Mouse (Mus musculus) forelimb bud, embryonic 11.5 days (tissue): ENCODE measurements around the gene 1600012H06Rik.
"Not testable (repeated sequence)": the region's sequence is repeated elsewhere in the genome, so short reads cannot be mapped to it uniquely, and the experiment has no call there.

Experiments used
- DNase-seq: peaks from one replicate; pipeline ENCODE4 v3.0.0-alpha.2; 2012; ENCODE audit warnings: low read depth, low spot score

The 1600012H06Rik gene

DNA sequence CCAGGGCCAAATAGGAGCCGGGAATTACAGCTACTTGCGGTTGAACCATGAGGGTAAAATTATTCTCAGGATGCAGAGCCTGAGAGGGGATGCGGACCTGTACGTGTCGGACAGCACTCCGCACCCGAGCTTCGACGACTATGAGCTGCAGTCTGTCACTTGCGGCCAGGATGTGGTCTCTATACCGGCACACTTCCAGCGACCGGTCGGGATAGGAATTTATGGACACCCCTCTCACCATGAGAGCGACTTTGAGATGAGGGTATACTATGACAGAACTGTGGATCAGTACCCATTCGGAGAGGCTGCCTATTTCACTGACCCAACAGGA, 710 bp downstream of the 1600012H06Rik start:
- no peak for DNase-seq

DNA sequence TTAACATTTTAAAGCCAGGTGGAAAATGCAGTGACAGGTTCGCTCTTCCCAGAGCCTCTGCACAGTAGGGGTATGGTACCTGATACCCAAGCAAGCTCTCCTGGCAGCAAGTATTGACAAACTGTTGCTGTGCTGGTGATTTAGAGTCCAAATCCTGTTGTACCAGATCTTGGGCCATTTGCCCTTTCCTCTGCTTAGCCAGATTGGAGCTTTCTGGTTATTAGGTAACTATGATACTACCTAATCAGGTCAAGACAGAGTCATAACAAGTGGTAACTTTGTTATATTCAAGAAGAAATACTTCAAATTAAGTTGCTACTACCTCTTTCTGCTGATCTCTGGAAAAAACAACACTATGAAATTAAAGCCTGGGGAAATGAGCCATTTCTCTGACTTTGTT, 1.6 kb downstream of the 1600012H06Rik start:
- DNase-seq = no peak

DNA sequence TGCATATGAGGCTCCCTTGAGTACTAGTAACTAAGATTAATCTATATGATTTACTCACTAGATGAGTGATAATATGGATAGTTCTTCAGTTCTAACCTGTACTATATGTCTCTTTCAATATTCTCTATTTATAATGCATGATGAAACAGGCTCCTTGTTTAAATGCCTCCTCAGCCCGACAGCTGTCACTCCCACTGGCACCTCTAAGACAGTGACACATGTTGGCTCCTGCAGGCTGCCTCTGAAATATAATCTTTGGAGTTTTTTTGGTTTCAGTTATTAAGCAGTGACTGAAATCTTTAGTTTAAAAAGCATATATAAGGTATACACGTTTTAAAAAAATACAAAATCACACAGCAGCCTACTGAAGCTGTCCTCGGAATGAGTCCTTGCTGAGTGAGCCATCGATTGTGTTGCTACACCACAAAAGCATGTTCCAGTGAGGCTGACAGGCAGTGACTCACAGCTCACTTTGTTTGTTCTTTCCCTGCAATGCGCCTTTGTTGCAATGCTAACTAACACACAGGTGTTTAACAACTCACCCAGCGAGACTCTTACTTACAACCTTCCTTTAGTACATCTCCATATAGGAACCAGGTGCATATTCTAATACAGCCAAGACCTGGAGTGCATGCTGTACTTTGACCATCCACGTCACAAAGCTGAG, 6.3 kb downstream of the 1600012H06Rik start:
- no peak for DNase-seq

DNA sequence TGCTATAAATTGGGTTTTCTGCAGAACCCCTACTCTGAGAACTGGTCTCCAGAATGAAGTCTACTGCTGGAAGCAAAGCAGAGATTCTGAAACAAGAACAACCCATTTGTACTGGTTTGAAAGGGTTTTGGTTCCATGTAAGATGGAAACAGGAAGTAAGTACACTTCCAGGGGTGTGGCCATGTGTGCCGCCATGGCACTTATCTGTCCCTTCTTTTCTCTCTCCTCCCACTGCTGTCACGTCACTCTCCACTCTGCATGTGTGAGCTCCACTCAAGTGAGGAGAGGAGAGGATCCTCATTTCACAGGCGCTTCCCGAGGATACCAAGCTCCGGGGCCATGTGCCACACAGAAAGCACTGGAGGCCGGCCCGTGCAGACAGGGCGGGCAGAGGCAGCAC, 10.5 kb downstream of the 1600012H06Rik start:
- no peak for DNase-seq

DNA sequence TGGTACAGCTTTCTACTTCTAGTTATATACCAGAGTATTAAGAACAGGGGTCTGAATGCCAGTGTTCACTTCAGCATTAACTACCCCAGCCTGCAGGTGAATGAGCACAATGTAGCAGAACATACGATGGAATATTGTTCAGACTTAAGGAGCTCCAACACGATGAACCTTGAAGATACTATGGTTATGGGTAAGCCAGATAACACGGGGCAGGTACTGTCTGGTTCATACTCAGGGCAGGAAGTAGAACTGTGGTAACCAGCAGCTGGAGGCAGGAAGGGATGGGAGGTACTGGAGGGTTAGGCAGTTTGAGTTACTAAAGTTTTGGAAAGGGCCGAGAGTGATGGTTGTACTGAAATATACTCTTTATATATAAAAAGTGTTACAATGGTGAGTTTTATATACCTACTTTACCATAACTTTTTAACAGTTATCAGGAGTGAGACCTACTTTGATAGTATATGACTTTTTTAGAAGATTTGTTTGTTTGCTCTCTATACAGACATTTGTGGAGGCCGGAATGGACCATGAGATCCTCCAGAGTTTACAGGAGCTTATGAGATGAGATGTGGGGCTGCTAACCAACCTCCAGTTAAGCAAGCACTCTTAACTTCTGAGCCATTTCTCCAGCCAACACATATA, 15.8 kb downstream of the 1600012H06Rik start:
- DNase-seq = no peak

DNA sequence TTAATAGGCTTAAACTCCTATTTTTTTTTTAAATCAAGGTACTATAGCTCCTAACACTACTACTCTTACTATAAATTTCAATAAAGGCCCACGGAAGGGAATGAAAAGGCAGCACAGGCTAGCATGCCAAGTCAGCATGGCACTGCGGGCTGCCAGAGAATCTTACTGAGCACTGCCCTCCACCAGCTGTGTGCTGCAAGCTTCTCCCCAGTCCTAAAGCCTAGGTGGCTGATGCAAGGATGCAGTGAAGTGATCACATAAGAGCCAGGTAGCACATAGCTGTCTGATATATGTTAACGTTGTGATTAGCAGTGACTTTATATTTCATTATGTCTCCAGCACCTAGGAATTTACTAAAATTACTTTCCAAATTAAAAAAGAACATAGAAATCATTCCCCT, 17.0 kb downstream of the 1600012H06Rik start:
- DNase-seq = no peak

DNA sequence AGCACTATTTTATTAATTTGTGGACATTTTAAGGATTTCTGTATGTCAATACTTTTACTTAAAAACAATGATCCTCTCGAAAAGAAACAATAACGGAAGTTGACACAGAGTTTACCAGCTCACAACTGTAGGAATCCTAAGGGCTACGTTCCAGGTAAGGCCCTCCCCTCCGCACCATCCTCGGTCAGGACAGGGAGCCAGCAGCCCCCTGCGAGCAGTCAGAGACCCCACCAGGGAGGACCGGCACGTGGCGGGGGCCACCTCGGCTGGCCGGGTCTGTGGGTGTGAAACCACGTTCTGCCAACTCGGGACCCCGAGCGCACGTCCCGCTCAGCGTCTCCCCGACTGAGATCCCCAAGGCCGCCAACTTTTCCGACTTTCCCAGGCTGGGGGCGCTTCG, 17.5 kb downstream of the 1600012H06Rik start:
- DNase-seq = no peak

DNA sequence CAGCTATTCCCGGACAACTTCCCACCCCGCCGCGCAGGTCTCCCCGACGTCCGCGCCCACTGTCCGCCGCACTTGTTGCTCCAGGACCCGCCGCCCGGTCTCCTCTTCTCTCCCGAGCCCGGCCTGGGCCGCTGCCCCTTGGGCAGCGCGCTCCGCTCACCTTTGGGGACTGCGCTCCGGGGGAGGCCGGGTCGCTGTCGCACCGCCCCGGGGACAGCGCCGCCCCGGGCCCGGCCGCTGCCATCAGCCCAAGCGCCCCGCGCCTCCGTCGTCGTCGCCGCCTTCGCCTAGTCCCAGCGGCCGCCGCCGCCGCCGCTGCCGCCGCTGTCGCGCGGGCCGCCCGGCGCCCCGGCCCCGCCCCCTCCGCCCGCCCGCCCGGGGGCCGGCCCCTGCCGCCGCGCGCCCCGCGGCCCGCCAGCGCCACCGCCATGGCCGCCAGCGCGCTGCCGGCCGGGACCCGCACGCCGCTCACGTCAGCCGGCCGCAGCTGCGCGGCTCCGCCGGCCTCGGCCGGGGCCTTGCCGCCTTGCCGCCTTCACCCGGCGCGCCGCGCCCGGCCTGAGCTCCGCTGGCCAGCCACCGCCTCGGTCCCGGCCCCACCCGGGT, 18.1 kb downstream of the 1600012H06Rik start, which contains the start of gene Phf10:
TSS of gene Phf10 (minus strand) at position 323 of the 606 bp plus-strand sequence.
- not testable (repeated sequence) for DNase-seq

DNA sequence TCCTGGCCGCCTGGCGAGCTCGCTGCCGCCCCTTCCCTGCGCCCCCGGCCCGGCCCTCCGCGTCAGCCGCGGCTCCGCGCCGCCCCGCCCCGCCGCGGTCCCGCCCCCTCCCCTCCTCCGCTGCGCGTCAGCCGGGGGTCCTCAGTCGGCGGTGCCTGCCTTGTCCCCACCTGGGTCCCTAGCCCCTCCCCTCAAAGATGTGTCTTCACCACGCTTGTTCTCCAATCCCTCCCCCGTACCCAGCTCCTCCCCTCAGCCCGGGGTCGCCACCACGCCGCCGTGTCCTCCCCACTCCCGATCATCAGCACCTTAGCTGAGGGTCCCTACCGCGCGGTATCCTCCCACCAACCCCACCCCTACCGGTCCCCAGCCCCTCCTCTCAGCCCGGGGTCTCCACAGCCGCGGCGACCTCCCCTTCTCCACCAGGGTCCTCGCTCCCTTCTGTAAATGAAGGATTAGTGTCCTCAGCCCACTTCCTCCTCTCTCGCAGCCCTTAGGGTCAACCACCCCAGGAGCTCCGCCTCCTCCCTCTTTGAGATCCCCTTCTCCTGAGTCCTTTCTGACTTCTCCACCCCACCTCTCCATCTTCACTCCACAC, 18.7 kb downstream of the 1600012H06Rik start:
- not testable (repeated sequence) for DNase-seq

DNA sequence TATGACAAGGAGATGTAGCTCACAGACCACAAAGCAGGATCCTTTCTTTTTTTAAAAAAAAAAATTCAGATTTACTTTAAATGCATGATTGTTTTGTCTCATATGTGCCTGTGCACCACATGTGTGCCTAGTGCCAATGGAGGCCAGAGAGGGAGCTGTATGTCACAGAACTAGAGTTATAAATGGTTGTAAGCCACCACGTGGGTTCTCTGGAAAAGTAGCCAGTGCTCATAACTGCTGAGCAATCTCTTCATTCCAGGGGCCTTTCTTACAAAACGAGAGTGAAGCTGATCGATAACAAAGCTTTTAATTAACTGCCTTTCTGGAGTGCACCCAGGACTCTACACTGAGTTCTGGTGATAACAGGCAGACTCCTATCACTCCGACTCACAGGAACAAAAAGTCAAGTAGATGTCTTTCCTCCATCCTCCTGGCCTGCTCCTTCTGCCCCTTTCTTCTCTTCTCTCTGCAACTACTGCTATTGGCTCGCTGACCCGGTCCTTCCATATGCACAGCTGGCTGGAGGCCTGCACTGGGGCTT, 25.5 kb downstream of the 1600012H06Rik start:
- DNase-seq = not testable (repeated sequence)

DNA sequence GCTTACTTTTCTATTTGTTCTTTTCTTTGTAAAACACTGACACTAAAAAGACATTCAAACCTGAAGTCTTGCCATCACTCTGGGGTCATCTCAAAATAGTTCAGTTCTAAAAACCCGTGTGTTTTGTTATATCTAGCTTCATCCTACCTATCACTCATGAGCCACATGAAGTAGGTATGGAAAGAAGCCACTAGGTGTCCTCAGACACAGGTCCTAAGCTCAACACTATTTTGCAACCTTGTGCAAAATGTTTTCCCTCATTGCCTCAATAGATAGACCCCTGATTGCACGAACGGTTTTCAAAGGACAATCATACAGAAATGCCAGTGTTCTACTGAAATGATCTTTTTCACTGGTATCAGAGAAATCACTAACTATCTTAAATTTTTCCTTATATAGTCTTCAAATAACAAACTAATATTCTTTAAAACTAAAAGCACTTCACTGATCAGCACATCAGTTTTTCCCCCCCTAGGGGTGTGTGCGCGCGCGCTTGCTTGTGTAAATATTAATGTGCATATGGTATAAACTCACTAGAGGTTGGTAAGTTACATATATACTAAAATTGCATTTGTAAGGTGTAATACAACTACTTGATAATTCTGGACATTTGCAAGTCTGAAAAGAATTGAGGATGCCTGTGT, 34.9 kb downstream of the 1600012H06Rik start:
- not testable (repeated sequence) for DNase-seq

DNA sequence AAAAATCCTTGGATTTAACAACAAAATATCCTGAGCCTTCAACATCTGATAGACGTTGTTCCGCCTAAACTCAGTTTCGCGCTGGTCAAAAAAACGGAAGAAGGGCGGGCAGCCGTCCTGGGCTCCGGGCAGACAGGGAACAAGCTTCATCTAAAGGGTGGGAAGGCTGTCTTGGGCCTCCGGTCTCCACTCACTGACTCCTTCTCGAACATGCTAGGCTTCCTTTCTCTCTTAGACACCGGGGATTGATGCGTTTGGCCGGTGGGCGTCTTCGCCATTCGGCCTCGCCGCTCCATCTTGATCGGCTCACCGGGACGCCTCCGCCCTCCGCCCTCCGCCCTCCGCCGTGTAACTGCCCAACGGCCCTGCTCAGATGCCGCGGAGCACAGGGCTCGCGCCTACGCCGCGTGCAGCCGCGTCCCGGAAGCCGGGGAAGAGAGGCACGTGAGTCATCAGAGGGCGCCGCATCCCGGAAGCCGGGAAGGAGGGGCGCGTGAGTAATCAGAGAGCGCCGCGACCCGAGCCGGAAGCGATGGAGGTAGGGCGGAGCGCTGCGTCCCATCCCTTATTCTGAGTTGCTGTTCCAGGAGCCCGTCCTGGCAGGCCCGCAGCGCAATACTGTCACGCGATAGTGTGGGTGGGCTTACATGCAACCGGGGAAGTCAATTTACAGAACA, 35.5 kb downstream of the 1600012H06Rik start, which contains the start of the genes 9030025P20Rik and Gm3417:
TSS of gene 9030025P20Rik (plus strand) at position 107 of the 677 bp plus-strand sequence.
TSS of gene Gm3417 (minus strand) at position 429 of the 677 bp plus-strand sequence.
- not testable (repeated sequence) for DNase-seq

DNA sequence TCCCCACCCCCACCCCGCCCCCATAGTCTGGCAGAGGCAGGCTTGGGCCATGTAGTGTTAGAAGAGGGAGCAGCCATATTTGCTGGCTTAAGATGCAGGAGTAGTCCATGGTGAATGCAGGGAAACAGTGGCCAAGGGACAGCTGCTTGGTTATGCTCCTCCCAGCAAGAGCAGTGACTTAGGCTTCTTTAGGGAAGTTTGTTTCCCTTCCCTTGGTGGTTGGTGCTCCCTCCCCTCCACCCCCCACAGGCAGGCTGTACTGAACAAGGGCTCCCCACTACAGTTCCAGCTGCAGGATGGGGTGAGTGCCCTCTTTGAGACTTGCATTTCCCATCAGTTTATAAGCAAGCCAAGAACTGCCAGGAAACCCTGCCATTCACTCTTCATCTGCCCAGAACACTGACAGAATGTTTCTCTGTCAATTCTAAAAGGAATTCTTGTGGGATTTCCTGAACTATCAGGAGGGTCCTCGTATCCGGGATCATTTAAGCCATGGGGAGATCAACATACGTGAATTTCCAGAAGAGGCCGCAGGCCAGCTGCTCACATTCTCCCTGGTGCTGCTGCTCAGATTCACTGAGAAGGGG, 47.2 kb downstream of the 1600012H06Rik start:
- DNase-seq = not testable (repeated sequence)

DNA sequence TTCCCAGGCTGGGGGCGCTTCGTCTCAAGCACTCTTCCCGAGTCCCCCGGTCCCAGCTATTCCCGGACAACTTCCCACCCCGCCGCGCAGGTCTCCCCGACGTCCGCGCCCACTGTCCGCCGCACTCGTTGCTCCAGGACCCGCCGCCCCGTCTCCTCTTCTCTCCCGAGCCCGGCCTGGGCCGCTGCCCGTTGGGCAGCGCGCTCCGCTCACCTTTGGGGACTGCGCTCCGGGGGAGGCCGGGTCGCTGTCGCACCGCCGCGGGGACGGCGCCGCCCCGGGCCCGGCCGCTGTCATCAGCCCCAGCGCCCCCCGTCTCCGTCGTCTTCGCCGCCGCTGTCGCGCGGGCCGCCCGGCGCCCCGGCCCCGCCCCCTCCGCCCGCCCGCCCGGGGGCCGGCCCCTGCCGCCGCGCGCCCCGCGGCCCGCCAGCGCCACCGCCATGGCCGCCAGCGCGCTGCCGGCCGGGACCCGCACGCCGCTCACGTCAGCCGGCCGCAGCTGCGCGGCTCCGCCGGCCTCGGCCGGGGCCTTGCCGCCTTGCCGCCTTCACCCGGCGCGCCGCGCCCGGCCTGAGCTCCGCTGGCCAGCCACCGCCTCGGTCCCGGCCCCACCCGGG, 49.6 kb downstream of the 1600012H06Rik start:
- not testable (repeated sequence) for DNase-seq

DNA sequence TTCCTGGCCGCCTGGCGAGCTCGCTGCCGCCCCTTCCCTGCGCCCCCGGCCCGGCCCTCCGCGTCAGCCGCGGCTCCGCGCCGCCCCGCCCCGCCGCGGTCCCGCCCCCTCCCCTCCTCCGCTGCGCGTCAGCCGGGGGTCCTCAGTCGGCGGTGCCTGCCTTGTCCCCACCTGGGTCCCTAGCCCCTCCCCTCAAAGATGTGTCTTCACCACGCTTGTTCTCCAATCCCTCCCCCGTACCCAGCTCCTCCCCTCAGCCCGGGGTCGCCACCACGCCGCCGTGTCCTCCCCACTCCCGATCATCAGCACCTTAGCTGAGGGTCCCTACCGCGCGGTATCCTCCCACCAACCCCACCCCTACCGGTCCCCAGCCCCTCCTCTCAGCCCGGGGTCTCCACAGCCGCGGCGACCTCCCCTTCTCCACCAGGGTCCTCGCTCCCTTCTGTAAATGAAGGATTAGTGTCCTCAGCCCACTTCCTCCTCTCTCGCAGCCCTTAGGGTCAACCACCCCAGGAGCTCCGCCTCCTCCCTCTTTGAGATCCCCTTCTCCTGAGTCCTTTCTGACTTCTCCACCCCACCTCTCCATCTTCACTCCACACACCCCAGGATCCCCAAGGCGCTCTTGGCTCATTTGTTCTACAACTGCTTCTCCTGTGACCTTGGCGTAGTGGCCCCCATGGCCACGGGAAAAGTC, 50.3 kb downstream of the 1600012H06Rik start:
- DNase-seq = not testable (repeated sequence)

DNA sequence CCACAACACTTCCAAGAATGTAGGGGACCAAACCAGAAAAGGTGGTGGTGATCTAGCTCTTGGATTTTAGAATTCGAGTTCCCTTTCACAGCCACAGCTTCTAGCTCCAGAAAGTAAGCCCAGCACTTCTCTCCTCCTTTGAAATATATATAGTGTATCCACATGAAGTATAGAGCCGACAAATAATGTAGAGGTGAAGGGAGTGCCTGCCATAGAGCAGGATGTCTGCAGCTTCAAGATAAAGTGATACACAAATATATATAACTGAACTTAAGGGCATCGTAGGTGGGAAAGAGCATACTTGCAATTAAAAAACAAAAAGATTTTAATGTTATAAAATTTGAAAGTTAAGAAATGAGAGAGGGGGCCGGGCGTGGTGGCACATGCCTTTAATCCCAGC, 51.2 kb downstream of the 1600012H06Rik start:
- not testable (repeated sequence) for DNase-seq

DNA sequence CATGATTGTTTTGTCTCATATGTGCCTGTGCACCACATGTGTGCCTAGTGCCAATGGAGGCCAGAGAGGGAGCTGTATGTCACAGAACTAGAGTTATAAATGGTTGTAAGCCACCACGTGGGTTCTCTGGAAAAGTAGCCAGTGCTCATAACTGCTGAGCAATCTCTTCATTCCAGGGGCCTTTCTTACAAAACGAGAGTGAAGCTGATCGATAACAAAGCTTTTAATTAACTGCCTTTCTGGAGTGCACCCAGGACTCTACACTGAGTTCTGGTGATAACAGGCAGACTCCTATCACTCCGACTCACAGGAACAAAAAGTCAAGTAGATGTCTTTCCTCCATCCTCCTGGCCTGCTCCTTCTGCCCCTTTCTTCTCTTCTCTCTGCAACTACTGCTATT, 57.1 kb downstream of the 1600012H06Rik start:
- not testable (repeated sequence) for DNase-seq

DNA sequence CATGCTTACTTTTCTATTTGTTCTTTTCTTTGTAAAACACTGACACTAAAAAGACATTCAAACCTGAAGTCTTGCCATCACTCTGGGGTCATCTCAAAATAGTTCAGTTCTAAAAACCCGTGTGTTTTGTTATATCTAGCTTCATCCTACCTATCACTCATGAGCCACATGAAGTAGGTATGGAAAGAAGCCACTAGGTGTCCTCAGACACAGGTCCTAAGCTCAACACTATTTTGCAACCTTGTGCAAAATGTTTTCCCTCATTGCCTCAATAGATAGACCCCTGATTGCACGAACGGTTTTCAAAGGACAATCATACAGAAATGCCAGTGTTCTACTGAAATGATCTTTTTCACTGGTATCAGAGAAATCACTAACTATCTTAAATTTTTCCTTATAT, 66.1 kb downstream of the 1600012H06Rik start:
- not testable (repeated sequence) for DNase-seq
